Mouse (Mus musculus) MEL (cell line): ENCODE results near the gene 1700025G04Rik.

Source experiments
- CHD2 ChIP-seq: IDR thresholded peaks from 2 replicates; pipeline ENCODE4 v1.6.1; 2011; ENCODE audit warnings: low read length, improper control_type of control experiment
- CTCF ChIP-seq, 3 experiments: IDR thresholded peaks in 2 of 3; conservative IDR thresholded peaks in 1 of 3; 2 replicates each; pipeline ENCODE4 v1.5.1; 2011 to 2012; ENCODE audit warnings: low read length in 3 of 3, low read depth in 2 of 3, mild to moderate bottlenecking in 2 of 3, improper control_type of control experiment in 1 of 3, inconsistent platforms in 1 of 3, mixed read lengths in 1 of 3, moderate library complexity in 1 of 3; ENCODE audit not compliant: control insufficient read depth in 1 of 3, insufficient read depth in 1 of 3, poor library complexity in 1 of 3, severe bottlenecking in 1 of 3
- E2F4 ChIP-seq: IDR thresholded peaks from 2 replicates; pipeline ENCODE4 v1.6.1; 2011; ENCODE audit warnings: low read depth, low read length, improper control_type of control experiment, borderline replicate concordance
- EP300 ChIP-seq, 2 experiments: IDR thresholded peaks; 2 replicates each; pipeline ENCODE4 v1.6.1; 2011; ENCODE audit warnings: improper control_type of control experiment in 2 of 2, low read length in 2 of 2, low read depth in 1 of 2, mild to moderate bottlenecking in 1 of 2
- MAFK ChIP-seq: IDR thresholded peaks from 2 replicates; pipeline ENCODE4 v1.6.1; 2011; ENCODE audit warnings: low read depth, mild to moderate bottlenecking, low read length, improper control_type of control experiment, borderline replicate concordance
- MEF2A ChIP-seq: IDR thresholded peaks from 2 replicates; pipeline ENCODE4 v1.6.1; 2014; ENCODE audit warnings: low read depth, mild to moderate bottlenecking, inconsistent platforms, low read length, improper control_type of control experiment; ENCODE audit not compliant: poor library complexity, insufficient replicate concordance, severe bottlenecking; ENCODE audit errors: extremely low read depth
- MYC ChIP-seq: IDR thresholded peaks from 2 replicates; pipeline ENCODE4 v1.6.1; 2011; ENCODE audit warnings: low read depth, mild to moderate bottlenecking, low read length, improper control_type of control experiment, moderate library complexity
- POLR2A ChIP-seq, 2 experiments: IDR thresholded peaks; 2 replicates each; pipeline ENCODE4 v1.6.1; 2011 to 2012; ENCODE audit warnings: low read length in 2 of 2, mild to moderate bottlenecking in 2 of 2, control low read depth in 1 of 2, improper control_type of control experiment in 1 of 2, low read depth in 1 of 2, moderate library complexity in 1 of 2; ENCODE audit not compliant: control insufficient read depth in 1 of 2, insufficient read depth in 1 of 2, poor library complexity in 1 of 2
- POLR2AphosphoS2 ChIP-seq: IDR thresholded peaks from 2 replicates; pipeline ENCODE4 v1.6.1; 2011; ENCODE audit warnings: low read length, improper control_type of control experiment
- USF2 ChIP-seq, 2 experiments: IDR thresholded peaks; 2 replicates each; pipeline ENCODE4 v1.6.1; 2011 to 2012; ENCODE audit warnings: improper control_type of control experiment in 2 of 2, low read length in 2 of 2, borderline replicate concordance in 1 of 2, inconsistent platforms in 1 of 2, low read depth in 1 of 2, mild to moderate bottlenecking in 1 of 2; ENCODE audit not compliant: insufficient read depth in 1 of 2
- ZMIZ1 ChIP-seq: IDR thresholded peaks from 2 replicates; pipeline ENCODE4 v1.6.1; 2012; ENCODE audit warnings: low read depth, mild to moderate bottlenecking, inconsistent platforms, low read length, improper control_type of control experiment, moderate library complexity
- ZNF384 ChIP-seq: IDR thresholded peaks from 2 replicates; pipeline ENCODE4 v1.6.1; 2012; ENCODE audit warnings: low read depth, mild to moderate bottlenecking, inconsistent platforms, low read length, improper control_type of control experiment

DNA sequence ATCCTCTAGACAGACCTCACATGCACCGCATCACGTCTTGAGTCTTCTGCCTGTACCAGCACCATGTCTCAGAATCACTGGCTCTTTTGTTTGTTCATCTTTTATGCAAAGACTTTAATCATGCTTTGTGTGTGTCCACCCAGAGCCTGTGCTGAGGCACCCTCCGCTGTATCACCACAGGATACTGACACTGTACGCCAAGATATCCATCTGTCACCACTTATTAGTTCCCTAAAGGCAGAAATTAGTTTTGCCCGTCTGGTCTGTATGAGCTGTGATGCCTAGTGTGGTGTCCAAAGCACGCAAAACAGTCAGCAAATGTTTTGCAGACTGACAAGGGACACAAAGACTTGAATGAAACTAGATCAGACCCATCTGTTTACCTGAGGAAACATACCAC is 95.7 kb downstream of the 1700025G04Rik start:
- no peak for TF ChIP-seq CTCF (IDR thresholded peaks at IDR 0.05 in 2 of 3, conservative IDR thresholded peaks at IDR 0.05 in 1 of 3; ENCODE audit: control insufficient read depth in 1 of 3, insufficient read depth in 1 of 3, low read depth in 2 of 3, low read length in 3 of 3, poor library complexity in 1 of 3, severe bottlenecking in 1 of 3)
- TF ChIP-seq CHD2: no peak
- no peak for TF ChIP-seq E2F4
- no peak for TF ChIP-seq POLR2A (IDR thresholded peaks at IDR 0.05; ENCODE audit: control insufficient read depth in 1 of 2, insufficient read depth in 1 of 2, low read depth in 1 of 2, low read length in 2 of 2, poor library complexity in 1 of 2)
- TF ChIP-seq USF2 (IDR thresholded peaks at IDR 0.05; ENCODE audit: borderline replicate concordance in 1 of 2, insufficient read depth in 1 of 2, low read depth in 1 of 2, low read length in 2 of 2): no peak
- TF ChIP-seq MYC: no peak
- no peak for TF ChIP-seq ZNF384
- no peak for TF ChIP-seq EP300 (IDR thresholded peaks at IDR 0.05; ENCODE audit: low read depth in 1 of 2, low read length in 2 of 2)
- TF ChIP-seq MAFK: no peak
- no peak for TF ChIP-seq MEF2A
- TF ChIP-seq POLR2AphosphoS2: no peak
- no peak for TF ChIP-seq ZMIZ1
